Mouse (Mus musculus) brown adipose tissue, adult 24 weeks (tissue): ENCODE results near the gene Pacs2. TPM values are rescaled to one million over a fixed set of nuclear protein-coding genes. Genes with fewer than 3 reads are reported as not detected.
A peak's percentile ranks its signal among the peaks of the same experiment; 100 is the strongest.

ENCODE experiments used
- H3K27ac ChIP-seq: fragments of 200-500 bp; replicated peaks from 2 replicates; pipeline ENCODE4 v1.5.1; 2012; ENCODE audit warnings: low read depth, mild to moderate bottlenecking, low read length
- H3K4me1 ChIP-seq: fragments of 200-500 bp; 2 replicates; pipeline ENCODE4 v1.6.1; 2012; ENCODE audit warnings: low read length, mixed read lengths; ENCODE audit not compliant: control insufficient read depth, insufficient read depth, insufficient read length
- H3K4me3 ChIP-seq: fragments of 200-500 bp; 2 replicates; pipeline ENCODE4 v1.5.1; 2012; ENCODE audit warnings: low read depth, mild to moderate bottlenecking, low read length, moderate library complexity; ENCODE audit not compliant: insufficient read depth
- polyA plus RNA-seq: library from polyadenylated mRNA; stranded (reverse); fragments of >200 nt; gene quantifications from 2 replicates; pipeline ENCODE4 v1.2.4, GENCODE M21; 2012; ENCODE audit not compliant: missing spikeins, insufficient read depth, insufficient read length

The Pacs2 gene
- 8.8 and 15.8 TPM in 2 replicates for polyA plus RNA-seq

GRCm38 (mm10) chr12:113013604-113014558 lies at the start of gene Pacs2:
Gene Pacs2 (plus strand): TSS chr12:113014508.
- Histone ChIP-seq H3K27ac (peak within 1 kb of the TSS; percentile 89), H3K4me1 (peaks cover 8% of the 10 kb centered on the region), H3K4me3 (peak within 1 kb of the TSS; percentile 97)

GRCm38 (mm10) chr12:112965783-112966182 lies 48.5 kb upstream of the Pacs2 start:
- H3K4me1 ChIP-seq = no peaks in the 10 kb centered on the region
- H3K4me3 ChIP-seq = no peak overlapping the region

GRCm38 (mm10) chr12:112968943-112969342 lies 45.4 kb upstream of the Pacs2 start:
- no peak overlapping the region for H3K27ac ChIP-seq
- no peaks in the 10 kb centered on the region for H3K4me1 ChIP-seq
- no peak overlapping the region for H3K4me3 ChIP-seq

More at GRCm38 (mm10) chr12:112965783-112966182, 48.5 kb upstream of the Pacs2 start:
- H3K27ac ChIP-seq = no peak overlapping the region

GRCm38 (mm10) chr12:112969616-112970015 lies 44.7 kb upstream of the Pacs2 start:
- no peak overlapping the region for H3K4me3 ChIP-seq

GRCm38 (mm10) chr12:112974736-112975135 lies 39.6 kb upstream of the Pacs2 start:
- Histone ChIP-seq H3K27ac (no peak overlapping the region), H3K4me1 (peaks cover 5% of the 10 kb centered on the region; the same call in 1 of the 2 replicates), H3K4me3 (no peak overlapping the region)

More at GRCm38 (mm10) chr12:112969616-112970015, 44.7 kb upstream of the Pacs2 start:
- no peak overlapping the region for H3K27ac ChIP-seq
- no peaks in the 10 kb centered on the region for H3K4me1 ChIP-seq

- H3K27ac ChIP-seq = no peak within 1 kb of the TSS
- peaks cover 5% of the 10 kb centered on the region; the same call in 1 of the 2 replicates for H3K4me1 ChIP-seq
- H3K4me3 ChIP-seq = peak within 1 kb of the TSS; percentile 70
Observed at GRCm38 (mm10) chr12:112976371-112977073, 37.8 kb upstream of the Pacs2 start, which contains the start of gene Btbd6. Gene Btbd6 (plus strand): TSS chr12:112976482.

GRCm38 (mm10) chr12:112977156-112977555 lies 37.2 kb upstream of the Pacs2 start:
- Histone ChIP-seq H3K4me1 (peaks cover 5% of the 10 kb centered on the region; the same call in 1 of the 2 replicates), H3K4me3 (peak overlapping the region; percentile 70), H3K27ac (no peak overlapping the region)

- H3K4me3 ChIP-seq = no peak overlapping the region
- H3K27ac ChIP-seq = no peak overlapping the region
- peaks cover 5% of the 10 kb centered on the region; the same call in 1 of the 2 replicates for H3K4me1 ChIP-seq
Observed at GRCm38 (mm10) chr12:112982031-112982430, 32.3 kb upstream of the Pacs2 start.

GRCm38 (mm10) chr12:112985346-112985745 lies 29.0 kb upstream of the Pacs2 start:
- Histone ChIP-seq H3K27ac (no peak overlapping the region), H3K4me1 (no peaks in the 10 kb centered on the region), H3K4me3 (no peak overlapping the region)

GRCm38 (mm10) chr12:112987877-112988276 lies 26.4 kb upstream of the Pacs2 start:
- no peak overlapping the region for H3K27ac ChIP-seq
- no peaks in the 10 kb centered on the region for H3K4me1 ChIP-seq
- H3K4me3 ChIP-seq = no peak overlapping the region

GRCm38 (mm10) chr12:112990706-112991405 lies 23.5 kb upstream of the Pacs2 start:
- Histone ChIP-seq H3K4me1 (no peaks in the 10 kb centered on the region), H3K27ac (no peak overlapping the region), H3K4me3 (no peak overlapping the region)

- no peak overlapping the region for H3K4me3 ChIP-seq
- H3K4me1 ChIP-seq = no peaks in the 10 kb centered on the region
- H3K27ac ChIP-seq = no peak overlapping the region
Observed at GRCm38 (mm10) chr12:112991444-112991843, 22.9 kb upstream of the Pacs2 start.

- Histone ChIP-seq H3K27ac (no peak overlapping the region), H3K4me3 (no peak overlapping the region), H3K4me1 (peaks cover 11% of the 10 kb centered on the region)
Observed at GRCm38 (mm10) chr12:112994153-112994552, 20.2 kb upstream of the Pacs2 start.

GRCm38 (mm10) chr12:112999569-113000293 lies 14.6 kb upstream of the Pacs2 start:
- H3K4me3 ChIP-seq = peak overlapping the region; percentile 88
- peak overlapping the region; percentile 97 for H3K27ac ChIP-seq
- H3K4me1 ChIP-seq = peaks cover 14% of the 10 kb centered on the region
